Mouse (Mus musculus): ENCODE results near the gene Ggt6. TPM values are rescaled to one million over a fixed set of nuclear protein-coding genes. Genes with fewer than 3 reads are reported as not detected.
A peak's percentile ranks its signal among the peaks of the same experiment; 100 is the strongest.
"Not testable (repeated sequence)": the region's sequence is repeated elsewhere in the genome, so short reads cannot be mapped to it uniquely, and the experiment has no call there.

Gene Ggt6
- polyA plus RNA-seq, 1 experiment from 2014 or later, result not detected

DNA sequence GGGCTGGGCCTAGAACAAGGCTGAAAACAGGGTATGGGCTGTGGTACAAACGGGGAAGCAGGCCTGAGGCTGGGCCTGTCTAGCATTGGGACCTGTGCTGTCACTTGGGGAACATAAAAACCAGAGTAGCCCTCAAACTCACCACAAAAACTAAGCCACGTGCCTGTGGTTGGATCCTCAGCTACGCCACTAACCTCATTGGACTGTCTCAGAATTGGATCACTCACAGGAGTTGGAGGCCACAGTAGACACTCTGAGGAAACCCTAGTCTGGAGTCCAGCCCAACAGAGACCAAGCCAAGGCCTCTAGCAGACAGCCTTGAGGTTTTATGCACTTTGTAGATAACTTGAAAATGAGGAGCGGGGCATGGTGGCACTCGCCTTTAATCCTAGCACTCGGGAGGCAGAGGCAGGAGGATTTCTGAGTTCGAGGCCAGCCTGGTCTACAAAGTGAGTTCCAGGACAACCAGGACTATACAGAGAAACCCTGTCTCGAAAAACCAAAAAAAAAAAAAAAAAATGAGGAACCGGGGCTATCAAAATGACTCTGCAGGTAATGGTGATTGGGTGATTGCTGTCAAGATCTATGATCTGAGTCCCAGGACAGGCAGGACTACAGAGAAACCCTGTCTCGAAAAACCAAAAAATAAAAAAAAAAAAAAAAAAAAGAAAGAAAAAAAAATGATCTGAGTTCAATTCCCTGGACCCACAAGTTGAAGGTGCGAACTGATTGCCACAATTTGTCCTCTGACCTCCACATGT lies 13.6 kb upstream of the Ggt6 start:
- ATAC-seq (replicated peaks; ENCODE audit: insufficient number of reproducible peaks, low FRiP score, low TSS enrichment, low read depth) (no peak), DNase-seq (ENCODE audit: low spot score) (no peak)
- H3K27me3 ChIP-seq (ENCODE audit: control insufficient read depth, insufficient read depth, low read length), result no peaks in the 10 kb centered on the region

DNA sequence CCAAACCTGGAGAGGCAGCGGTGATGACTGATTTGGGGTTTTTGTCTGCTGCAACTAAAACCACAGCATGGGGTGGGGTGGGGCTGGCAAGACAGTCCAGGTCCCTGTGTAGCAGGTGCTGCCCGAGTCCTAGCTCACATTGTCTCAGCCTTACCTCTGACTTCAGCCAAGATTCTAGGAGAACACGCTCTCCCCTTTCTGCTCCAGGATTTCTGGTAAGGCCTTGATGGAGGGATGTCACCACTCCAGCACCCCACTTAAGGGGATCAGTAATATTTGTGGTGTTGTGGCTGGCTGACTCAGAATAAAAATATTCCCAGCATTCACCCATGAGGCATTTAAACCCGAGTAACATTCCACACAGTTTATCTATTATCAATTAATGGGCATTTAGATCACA lies 11.6 kb upstream of the Ggt6 start:
- no peak for ATAC-seq (replicated peaks; ENCODE audit: insufficient number of reproducible peaks, low FRiP score, low TSS enrichment, low read depth)
- Histone ChIP-seq H3K27ac (replicated peaks; ENCODE audit: low read depth, low read length) (no peak overlapping the region), H3K27me3 (ENCODE audit: control insufficient read depth, insufficient read depth, low read length) (no peaks in the 10 kb centered on the region), H3K4me3 (ENCODE audit: low read depth, low read length) (no peak overlapping the region), H3K4me1 (ENCODE audit: control insufficient read depth, insufficient read depth, low read length) (no peaks in the 10 kb centered on the region), H3K9ac (replicated peaks; ENCODE audit: low read length) (no peak overlapping the region), H3K36me3 (replicated peaks; ENCODE audit: control insufficient read depth, insufficient read depth, low read depth, low read length) (no peaks in the 10 kb centered on the region), H3K4me2 (ENCODE audit: low read depth, low read length) (no peak overlapping the region), H3K9me3 (replicated peaks; ENCODE audit: control insufficient read depth, low read length) (no peaks in the 10 kb centered on the region)
- no peak for DNase-seq (ENCODE audit: low spot score)
- WGBS, result 82% methylated on average over 4 of the region's 4 CpGs

More for the DNA sequence above, 13.6 kb upstream of the Ggt6 start:
- Histone ChIP-seq H3K9me3 (replicated peaks; ENCODE audit: control insufficient read depth, low read length) (no peaks in the 10 kb centered on the region), H3K4me2 (ENCODE audit: low read depth, low read length) (no peak overlapping the region), H3K9ac (replicated peaks; ENCODE audit: low read length) (no peak overlapping the region), H3K27ac (replicated peaks; ENCODE audit: low read depth, low read length) (no peak overlapping the region), H3K4me1 (ENCODE audit: control insufficient read depth, insufficient read depth, low read length) (peaks cover 2% of the 10 kb centered on the region), H3K36me3 (replicated peaks; ENCODE audit: control insufficient read depth, insufficient read depth, low read depth, low read length) (no peaks in the 10 kb centered on the region), H3K4me3 (ENCODE audit: low read depth, low read length) (no peak overlapping the region)
- WGBS, result 86% methylated on average over 11 of the region's 11 CpGs

DNA sequence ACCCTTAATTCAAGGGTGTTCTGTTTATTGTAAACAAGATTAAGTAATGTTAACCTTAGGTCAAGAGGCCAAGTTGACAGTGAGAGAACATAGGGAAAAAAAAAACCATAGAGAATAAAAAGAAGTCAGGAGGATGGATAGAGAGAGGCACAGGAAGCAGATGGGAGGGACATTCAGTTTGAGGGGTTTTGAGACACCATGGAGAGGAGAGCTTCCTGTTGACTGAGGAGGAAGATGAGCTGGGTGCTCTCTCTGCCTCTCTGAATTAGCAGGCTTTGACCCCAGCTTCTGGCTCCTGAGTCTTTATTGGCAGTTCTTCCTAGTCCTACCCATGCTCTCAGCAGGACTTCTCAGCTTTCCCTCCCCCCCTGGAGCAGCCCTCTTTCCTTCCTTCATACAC lies 10.1 kb upstream of the Ggt6 start:
- Histone ChIP-seq H3K36me3 (replicated peaks; ENCODE audit: control insufficient read depth, insufficient read depth, low read depth, low read length) (no peaks in the 10 kb centered on the region), H3K27me3 (ENCODE audit: control insufficient read depth, insufficient read depth, low read length) (no peaks in the 10 kb centered on the region), H3K4me2 (ENCODE audit: low read depth, low read length) (no peak overlapping the region), H3K27ac (replicated peaks; ENCODE audit: low read depth, low read length) (no peak overlapping the region), H3K9me3 (replicated peaks; ENCODE audit: control insufficient read depth, low read length) (no peaks in the 10 kb centered on the region), H3K4me1 (ENCODE audit: control insufficient read depth, insufficient read depth, low read length) (no peaks in the 10 kb centered on the region), H3K4me3 (ENCODE audit: low read depth, low read length) (no peak overlapping the region), H3K9ac (replicated peaks; ENCODE audit: low read length) (no peak overlapping the region)
- ATAC-seq (replicated peaks; ENCODE audit: insufficient number of reproducible peaks, low FRiP score, low TSS enrichment, low read depth), result no peak
- DNase-seq (ENCODE audit: low spot score), result no peak

DNA sequence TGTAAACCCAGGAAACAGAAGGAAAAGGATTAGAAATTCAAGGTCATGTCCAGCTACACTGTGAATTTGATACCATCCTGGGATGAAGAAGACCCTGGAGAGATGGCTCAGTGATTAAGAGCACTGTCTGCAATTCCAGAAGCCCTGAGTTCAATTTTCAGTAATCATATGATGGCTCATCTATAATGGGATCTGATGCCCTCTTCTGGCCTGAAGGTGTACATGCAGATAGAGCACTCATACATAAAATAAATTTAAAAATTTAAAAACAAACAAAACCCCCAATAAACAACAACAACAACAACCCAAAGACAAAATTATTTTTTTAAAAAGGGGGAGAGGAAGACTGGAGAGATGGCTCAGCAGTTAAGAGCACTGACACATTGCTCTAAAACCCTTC lies 8.4 kb upstream of the Ggt6 start:
- no peaks in the 10 kb centered on the region for H3K9me3 ChIP-seq (replicated peaks; ENCODE audit: control insufficient read depth, low read length)
- H3K4me1 ChIP-seq (ENCODE audit: control insufficient read depth, insufficient read depth, low read length), result no peaks in the 10 kb centered on the region
- no peak overlapping the region for H3K27ac ChIP-seq (replicated peaks; ENCODE audit: low read depth, low read length)
- H3K4me3 ChIP-seq (ENCODE audit: low read depth, low read length), result no peak overlapping the region
- ATAC-seq (replicated peaks; ENCODE audit: insufficient number of reproducible peaks, low FRiP score, low TSS enrichment, low read depth) (no peak), DNase-seq (ENCODE audit: low spot score) (no peak)
- no peak overlapping the region for H3K9ac ChIP-seq (replicated peaks; ENCODE audit: low read length)
- H3K4me2 ChIP-seq (ENCODE audit: low read depth, low read length), result no peak overlapping the region
- no peaks in the 10 kb centered on the region for H3K27me3 ChIP-seq (ENCODE audit: control insufficient read depth, insufficient read depth, low read length)
- H3K36me3 ChIP-seq (replicated peaks; ENCODE audit: control insufficient read depth, insufficient read depth, low read depth, low read length), result no peaks in the 10 kb centered on the region

GRCm38 (mm10) chr11:72428694-72429093 lies 6.6 kb upstream of the Ggt6 start:
- DNase-seq (ENCODE audit: low spot score), result peak; percentile 79
- H3K4me2 ChIP-seq (ENCODE audit: low read depth, low read length), result no peak overlapping the region
- no peak overlapping the region for H3K4me3 ChIP-seq (ENCODE audit: low read depth, low read length)
- H3K27ac ChIP-seq (replicated peaks; ENCODE audit: low read depth, low read length), result no peak overlapping the region
- no peak for ATAC-seq (replicated peaks; ENCODE audit: insufficient number of reproducible peaks, low FRiP score, low TSS enrichment, low read depth)
- H3K4me1 ChIP-seq (ENCODE audit: control insufficient read depth, insufficient read depth, low read length), result no peaks in the 10 kb centered on the region
- no peak overlapping the region for H3K9ac ChIP-seq (replicated peaks; ENCODE audit: low read length)
- H3K27me3 ChIP-seq (ENCODE audit: control insufficient read depth, insufficient read depth, low read length), result no peaks in the 10 kb centered on the region
- 0% methylated on average over 5 of the region's 5 CpGs for WGBS
- no peaks in the 10 kb centered on the region for H3K36me3 ChIP-seq (replicated peaks; ENCODE audit: control insufficient read depth, insufficient read depth, low read depth, low read length)
- no peaks in the 10 kb centered on the region for H3K9me3 ChIP-seq (replicated peaks; ENCODE audit: control insufficient read depth, low read length)

- 37% methylated on average over 7 of the region's 7 CpGs for WGBS
- Histone ChIP-seq H3K4me3 (ENCODE audit: low read depth, low read length) (no peak overlapping the region), H3K36me3 (replicated peaks; ENCODE audit: control insufficient read depth, insufficient read depth, low read depth, low read length) (no peaks in the 10 kb centered on the region), H3K27me3 (ENCODE audit: control insufficient read depth, insufficient read depth, low read length) (no peaks in the 10 kb centered on the region), H3K9me3 (replicated peaks; ENCODE audit: control insufficient read depth, low read length) (no peaks in the 10 kb centered on the region), H3K27ac (replicated peaks; ENCODE audit: low read depth, low read length) (no peak overlapping the region), H3K9ac (replicated peaks; ENCODE audit: low read length) (no peak overlapping the region), H3K4me1 (ENCODE audit: control insufficient read depth, insufficient read depth, low read length) (no peaks in the 10 kb centered on the region), H3K4me2 (ENCODE audit: low read depth, low read length) (no peak overlapping the region)
- peak; percentile 84 for DNase-seq (ENCODE audit: low spot score)
- ATAC-seq (replicated peaks; ENCODE audit: insufficient number of reproducible peaks, low FRiP score, low TSS enrichment, low read depth), result no peak; the same call in 1 of the 2 replicates
Measured at GRCm38 (mm10) chr11:72429288-72429690, 6.0 kb upstream of the Ggt6 start.

DNA sequence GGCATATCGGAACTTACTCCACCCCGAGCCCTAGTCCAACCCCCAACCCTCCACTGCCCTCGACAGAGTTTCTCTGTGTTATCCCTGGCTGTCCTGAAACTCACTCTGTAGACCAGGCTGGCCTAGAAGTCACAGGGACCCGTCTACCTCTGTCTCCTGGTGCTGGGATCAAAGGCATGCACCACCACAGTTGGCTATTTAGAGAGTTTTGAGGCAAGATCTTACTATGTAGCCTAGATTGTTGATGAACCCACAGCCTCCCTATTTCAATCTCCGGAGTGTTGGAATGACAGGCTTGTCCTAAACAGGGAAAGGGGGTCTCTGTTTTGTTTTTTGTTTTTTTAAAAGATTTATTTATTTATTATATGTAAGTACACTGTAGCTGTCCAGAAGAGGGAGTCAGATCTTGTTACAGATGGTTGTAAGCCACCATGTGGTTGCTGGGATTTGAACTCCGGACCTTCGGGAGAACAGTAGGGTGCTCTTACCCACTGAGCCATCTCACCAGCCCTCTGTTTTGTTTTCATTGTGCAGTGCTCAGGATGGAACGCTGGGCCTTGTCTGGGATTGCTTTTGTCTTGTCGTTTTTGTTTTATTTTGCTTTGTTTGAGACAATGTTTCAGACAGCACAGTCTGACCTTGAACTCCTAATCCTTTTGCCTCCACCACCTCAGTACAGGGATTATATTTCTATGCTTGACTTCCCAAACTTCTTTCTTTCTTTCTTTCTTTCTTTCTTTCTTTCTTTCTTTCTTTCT lies 4.8 kb upstream of the Ggt6 start:
- not testable (repeated sequence) for H3K27ac ChIP-seq (replicated peaks; ENCODE audit: low read depth, low read length); H3K4me1 ChIP-seq (ENCODE audit: control insufficient read depth, insufficient read depth, low read length); ATAC-seq (replicated peaks; ENCODE audit: insufficient number of reproducible peaks, low FRiP score, low TSS enrichment, low read depth); H3K4me3 ChIP-seq (ENCODE audit: low read depth, low read length); H3K36me3 ChIP-seq (replicated peaks; ENCODE audit: control insufficient read depth, insufficient read depth, low read depth, low read length); H3K27me3 ChIP-seq (ENCODE audit: control insufficient read depth, insufficient read depth, low read length); DNase-seq (ENCODE audit: low spot score); H3K9ac ChIP-seq (replicated peaks; ENCODE audit: low read length); H3K4me2 ChIP-seq (ENCODE audit: low read depth, low read length); H3K9me3 ChIP-seq (replicated peaks; ENCODE audit: control insufficient read depth, low read length)
- WGBS, result 66% methylated on average over 9 of the region's 9 CpGs

GRCm38 (mm10) chr11:72435694-72436045 lies 344 bp downstream of the Ggt6 start:
- no peak overlapping the region for H3K4me3 ChIP-seq (ENCODE audit: low read depth, low read length)
- ATAC-seq (replicated peaks; ENCODE audit: insufficient number of reproducible peaks, low FRiP score, low TSS enrichment, low read depth), result no peak
- H3K4me2 ChIP-seq (ENCODE audit: low read depth, low read length), result no peak overlapping the region
- H3K36me3 ChIP-seq (replicated peaks; ENCODE audit: control insufficient read depth, insufficient read depth, low read depth, low read length), result no peaks in the 10 kb centered on the region
- H3K4me1 ChIP-seq (ENCODE audit: control insufficient read depth, insufficient read depth, low read length), result no peaks in the 10 kb centered on the region
- no peak for DNase-seq (ENCODE audit: low spot score)
- H3K9me3 ChIP-seq (replicated peaks; ENCODE audit: control insufficient read depth, low read length), result no peaks in the 10 kb centered on the region
- no peak overlapping the region for H3K27ac ChIP-seq (replicated peaks; ENCODE audit: low read depth, low read length)
- WGBS, result 62% methylated on average over 2 of the region's 2 CpGs
- H3K27me3 ChIP-seq (ENCODE audit: control insufficient read depth, insufficient read depth, low read length), result no peaks in the 10 kb centered on the region
- no peak overlapping the region for H3K9ac ChIP-seq (replicated peaks; ENCODE audit: low read length)
